Mouse (Mus musculus): ENCODE measurements around the gene Neb. TPM values are rescaled to one million over a fixed set of nuclear protein-coding genes. Genes with fewer than 3 reads are reported as not detected.

The Neb gene
- 0.30 and 3.3 TPM in 2 replicates for total RNA-seq (2017)

GRCm38 (mm10) chr2:52378448-52378804, at the start of gene Neb:
Gene Neb, minus strand, starts transcription at chr2:52378474.
- ATAC-seq (replicated peaks in 1 of 2; ENCODE audit: insufficient read depth in 1 of 2, low FRiP score in 2 of 2, low TSS enrichment in 1 of 2, low read depth in 1 of 2, poor library complexity in 2 of 2, severe bottlenecking in 2 of 2): peak; percentile 43 to 68

GRCm38 (mm10) chr2:52427383-52427782, 49.1 kb upstream of the Neb start:
- ATAC-seq (replicated peaks in 1 of 2; ENCODE audit: insufficient read depth in 1 of 2, low FRiP score in 2 of 2, low TSS enrichment in 1 of 2, low read depth in 1 of 2, poor library complexity in 2 of 2, severe bottlenecking in 2 of 2): no peak

GRCm38 (mm10) chr2:52426041-52426440, 47.8 kb upstream of the Neb start:
- no peak for ATAC-seq (replicated peaks in 1 of 2; ENCODE audit: insufficient read depth in 1 of 2, low FRiP score in 2 of 2, low TSS enrichment in 1 of 2, low read depth in 1 of 2, poor library complexity in 2 of 2, severe bottlenecking in 2 of 2)

- no peak for ATAC-seq (replicated peaks in 1 of 2; ENCODE audit: insufficient read depth in 1 of 2, low FRiP score in 2 of 2, low TSS enrichment in 1 of 2, low read depth in 1 of 2, poor library complexity in 2 of 2, severe bottlenecking in 2 of 2)
Observed at GRCm38 (mm10) chr2:52425523-52425795, 47.2 kb upstream of the Neb start.

- peak; percentile 74 to 91 for ATAC-seq (replicated peaks in 1 of 2; ENCODE audit: insufficient read depth in 1 of 2, low FRiP score in 2 of 2, low TSS enrichment in 1 of 2, low read depth in 1 of 2, poor library complexity in 2 of 2, severe bottlenecking in 2 of 2)
Observed at GRCm38 (mm10) chr2:52424747-52425522, 46.7 kb upstream of the Neb start, which contains the start of gene Arl5a. Gene Arl5a, minus strand, starts transcription at chr2:52424901.

GRCm38 (mm10) chr2:52424248-52424728, 46.0 kb upstream of the Neb start:
- ATAC-seq (replicated peaks in 1 of 2; ENCODE audit: insufficient read depth in 1 of 2, low FRiP score in 2 of 2, low TSS enrichment in 1 of 2, low read depth in 1 of 2, poor library complexity in 2 of 2, severe bottlenecking in 2 of 2): peak; percentile 1 to 31; a peak in 2 of 4 replicates

- no peak for ATAC-seq (replicated peaks in 1 of 2; ENCODE audit: insufficient read depth in 1 of 2, low FRiP score in 2 of 2, low TSS enrichment in 1 of 2, low read depth in 1 of 2, poor library complexity in 2 of 2, severe bottlenecking in 2 of 2)
Observed at GRCm38 (mm10) chr2:52423611-52424247, 45.5 kb upstream of the Neb start.

GRCm38 (mm10) chr2:52422871-52423610, 44.8 kb upstream of the Neb start:
- no peak for ATAC-seq (replicated peaks in 1 of 2; ENCODE audit: insufficient read depth in 1 of 2, low FRiP score in 2 of 2, low TSS enrichment in 1 of 2, low read depth in 1 of 2, poor library complexity in 2 of 2, severe bottlenecking in 2 of 2)

GRCm38 (mm10) chr2:52421197-52421596, 42.9 kb upstream of the Neb start:
- ATAC-seq (replicated peaks in 1 of 2; ENCODE audit: insufficient read depth in 1 of 2, low FRiP score in 2 of 2, low TSS enrichment in 1 of 2, low read depth in 1 of 2, poor library complexity in 2 of 2, severe bottlenecking in 2 of 2): no peak

GRCm38 (mm10) chr2:52420001-52420710, 41.9 kb upstream of the Neb start:
- no peak for ATAC-seq (replicated peaks in 1 of 2; ENCODE audit: insufficient read depth in 1 of 2, low FRiP score in 2 of 2, low TSS enrichment in 1 of 2, low read depth in 1 of 2, poor library complexity in 2 of 2, severe bottlenecking in 2 of 2)

- no peak for ATAC-seq (replicated peaks in 1 of 2; ENCODE audit: insufficient read depth in 1 of 2, low FRiP score in 2 of 2, low TSS enrichment in 1 of 2, low read depth in 1 of 2, poor library complexity in 2 of 2, severe bottlenecking in 2 of 2)
Observed at GRCm38 (mm10) chr2:52419295-52419694, 41.0 kb upstream of the Neb start.

GRCm38 (mm10) chr2:52412524-52413037, 34.3 kb upstream of the Neb start:
- ATAC-seq (replicated peaks in 1 of 2; ENCODE audit: insufficient read depth in 1 of 2, low FRiP score in 2 of 2, low TSS enrichment in 1 of 2, low read depth in 1 of 2, poor library complexity in 2 of 2, severe bottlenecking in 2 of 2): no peak

GRCm38 (mm10) chr2:52406480-52406879, 28.2 kb upstream of the Neb start:
- ATAC-seq (replicated peaks in 1 of 2; ENCODE audit: insufficient read depth in 1 of 2, low FRiP score in 2 of 2, low TSS enrichment in 1 of 2, low read depth in 1 of 2, poor library complexity in 2 of 2, severe bottlenecking in 2 of 2): peak; percentile 39 to 49; a peak in 2 of 4 replicates

- ATAC-seq (replicated peaks in 1 of 2; ENCODE audit: insufficient read depth in 1 of 2, low FRiP score in 2 of 2, low TSS enrichment in 1 of 2, low read depth in 1 of 2, poor library complexity in 2 of 2, severe bottlenecking in 2 of 2): no peak
Observed at GRCm38 (mm10) chr2:52405238-52405637, 27.0 kb upstream of the Neb start.

GRCm38 (mm10) chr2:52394529-52394928, 16.3 kb upstream of the Neb start:
- no peak for ATAC-seq (replicated peaks in 1 of 2; ENCODE audit: insufficient read depth in 1 of 2, low FRiP score in 2 of 2, low TSS enrichment in 1 of 2, low read depth in 1 of 2, poor library complexity in 2 of 2, severe bottlenecking in 2 of 2)

GRCm38 (mm10) chr2:52390415-52390975, 12.2 kb upstream of the Neb start:
- ATAC-seq (replicated peaks in 1 of 2; ENCODE audit: insufficient read depth in 1 of 2, low FRiP score in 2 of 2, low TSS enrichment in 1 of 2, low read depth in 1 of 2, poor library complexity in 2 of 2, severe bottlenecking in 2 of 2): no peak

- no peak for ATAC-seq (replicated peaks in 1 of 2; ENCODE audit: insufficient read depth in 1 of 2, low FRiP score in 2 of 2, low TSS enrichment in 1 of 2, low read depth in 1 of 2, poor library complexity in 2 of 2, severe bottlenecking in 2 of 2)
Observed at GRCm38 (mm10) chr2:52389975-52390374, 11.7 kb upstream of the Neb start.
